25 mouse cellular contexts compared by ENCODE assay signal in genomic region chr6:32786196-32786595, GRCm38 (mm10).
DNase-seq lines count a peak whose midpoint lies in the region; ATAC-seq lines count a peak whose summit lies in the region.
"Had no signal": no experiment of that assay in that cellular context is flagged by ENCODE, and none has a peak within 500 bp of the region (broad histone marks: within the 10 kb centered on the region; RNA-seq: fewer than 3 reads in every experiment).

No protein-coding gene starts in this region.

- peak; percentile 67 for DNase-seq in ES-CJ7 (ENCODE audit: low read depth, low spot score)
- DNase-seq in R1 (ENCODE audit: low read depth, low spot score), result peak; percentile 49
- no peak for DNase-seq in limb, embryonic 10.5 days (ENCODE audit: low spot score)
- no peak for DNase-seq in layer of hippocampus, adult 9-10 months (ENCODE audit: low spot score)
- no peak for DNase-seq in thymus, postnatal 10 days (ENCODE audit: low spot score in 2 of 2)
- DNase-seq in heart, postnatal 10 days, result no peak
- DNase-seq: adrenal gland, adult 2 months; adrenal gland, postnatal 10 days; adrenal gland, postnatal 25 days; cerebellum, adult 11 months; cerebellum, adult 18-20 months; cerebellum, adult 8-10 months; cerebellum, adult 9-11 months; cerebellum, postnatal 14 days; cerebellum, postnatal 36 days; embryo, embryonic 11 days had no signal

- H3K36me3 ChIP-seq in limb, embryonic 10.5 days, result peaks cover 5% of the 10 kb centered on the region
- H3K36me3 ChIP-seq in limb, embryonic 12.5 days, result peaks cover 8% of the 10 kb centered on the region
- H3K36me3 ChIP-seq: forebrain, embryonic 12.5 days had no signal

- peaks cover 29% of the 10 kb centered on the region for H3K4me1 ChIP-seq in limb, embryonic 10.5 days
- H3K4me1 ChIP-seq in limb, embryonic 12.5 days (replicated peaks), result peaks cover 28% of the 10 kb centered on the region
- H3K4me1 ChIP-seq: embryonic facial prominence, embryonic 13.5 days; embryonic facial prominence, embryonic 15.5 days had no signal

- H3K9ac ChIP-seq in limb, embryonic 12.5 days (replicated peaks), result no peak overlapping the region
- H3K9ac ChIP-seq: embryonic facial prominence, embryonic 13.5 days; embryonic facial prominence, embryonic 15.5 days; forebrain, embryonic 12.5 days had no signal

- no peak overlapping the region for H3K4me3 ChIP-seq in limb, embryonic 10.5 days
- no peak overlapping the region for H3K4me3 ChIP-seq in limb, embryonic 12.5 days (replicated peaks)
- H3K4me3 ChIP-seq: embryonic facial prominence, embryonic 13.5 days; embryonic facial prominence, embryonic 15.5 days; erythroblast, embryonic 14.5 days; forebrain, embryonic 10.5 days; forebrain, embryonic 12.5 days had no signal

- intact Hi-C loops in heart, postnatal 10 days (cut with DNase I), result no loop called here

- no peaks in the 10 kb centered on the region for H3K9me3 ChIP-seq in limb, embryonic 10.5 days (replicated peaks)
- no peaks in the 10 kb centered on the region for H3K9me3 ChIP-seq in limb, embryonic 12.5 days
- H3K9me3 ChIP-seq: embryonic facial prominence, embryonic 13.5 days; embryonic facial prominence, embryonic 15.5 days; forebrain, embryonic 10.5 days; forebrain, embryonic 12.5 days; G1E had no signal

- H3K27me3 ChIP-seq in limb, embryonic 10.5 days (ENCODE audit: low read depth, poor library complexity, severe bottlenecking), result no peaks in the 10 kb centered on the region
- H3K27me3 ChIP-seq in limb, embryonic 12.5 days, result 0 out of 2 replicates have a peak, but pooled peaks cover 3% of the 10 kb centered on the region
- H3K27me3 ChIP-seq: embryonic facial prominence, embryonic 13.5 days; embryonic facial prominence, embryonic 15.5 days; forebrain, embryonic 12.5 days had no signal

- no peak overlapping the region for H3K4me2 ChIP-seq in limb, embryonic 12.5 days
- H3K4me2 ChIP-seq: embryonic facial prominence, embryonic 13.5 days; embryonic facial prominence, embryonic 15.5 days; forebrain, embryonic 12.5 days had no signal

- ATAC-seq in limb, embryonic 12.5 days (ENCODE audit: insufficient number of reproducible peaks, insufficient read depth, low FRiP score, low TSS enrichment, low read depth), result no peak
- ATAC-seq: forebrain, embryonic 14.5 days; forebrain, embryonic 16.5 days had no signal

- H3K27ac ChIP-seq in limb, embryonic 10.5 days, result peak overlapping the region; percentile 62; the same call in 1 of the 2 replicates
- H3K27ac ChIP-seq in limb, embryonic 12.5 days, result 0 out of 2 replicates have a peak overlapping the region, but pooled peaks have one; percentile 62
- H3K27ac ChIP-seq: embryonic facial prominence, embryonic 13.5 days; embryonic facial prominence, embryonic 15.5 days; forebrain, embryonic 10.5 days; forebrain, embryonic 12.5 days had no signal

- 91% methylated on average over 5 of the region's 5 CpGs for WGBS in limb, embryonic 10.5 days
- WGBS in limb, embryonic 12.5 days, result 75% methylated on average over 5 of the region's 5 CpGs

Comparison
In these comparisons a context has a peak if more than half of its experiments do, and no peak if none do; other contexts are left out.
1. DNase-seq: peak in ES-CJ7 (single experiment) and R1 (single experiment); none in limb, embryonic 10.5 days (single experiment), layer of hippocampus, adult 9-10 months (single experiment), thymus, postnatal 10 days (0 of 2) and heart, postnatal 10 days (0 of 2).